Mouse (Mus musculus) left cerebral cortex, postnatal 4 days (tissue): ENCODE measurements around the gene 1700025G04Rik. TPM values are rescaled to one million over a fixed set of nuclear protein-coding genes. Genes with fewer than 3 reads are reported as not detected.
"Not testable (repeated sequence)": the region's sequence is repeated elsewhere in the genome, so short reads cannot be mapped to it uniquely, and the experiment has no call there.

Experiments
- DNase-seq: peaks from one replicate; pipeline ENCODE4 v3.0.0-alpha.2; 2022
- intact Hi-C: fragments of 180-260 bp; cut with DNase I; formaldehyde crosslinking; loops from one replicate; pipeline ENCODE4 v1.15.1; 2025
- total RNA-seq, 2 experiments: library from RNA; stranded (reverse); gene quantifications; 2 replicates each; pipeline ENCODE4 v1.2.3; 2021

Gene 1700025G04Rik
- total RNA-seq, 2 experiments from 2014 or later: 51.3 to 51.4 TPM

GRCm38 (mm10) chr1:151864326-151864725 is 225.6 kb downstream of the 1700025G04Rik start:
- intact Hi-C loops: no loop called here
- no peak for DNase-seq

GRCm38 (mm10) chr1:151863797-151864147 is 226.2 kb downstream of the 1700025G04Rik start:
- peak; percentile 52 for DNase-seq
- intact Hi-C loops: no loop called here

- intact Hi-C loops: no loop called here
- DNase-seq: no peak
Measured at GRCm38 (mm10) chr1:151863135-151863796, 226.7 kb downstream of the 1700025G04Rik start.

GRCm38 (mm10) chr1:151862109-151862508 is 227.8 kb downstream of the 1700025G04Rik start:
- intact Hi-C loops: no loop called here

GRCm38 (mm10) chr1:151861334-151861995 is 228.5 kb downstream of the 1700025G04Rik start:
- intact Hi-C loops: no loop called here

More at GRCm38 (mm10) chr1:151862109-151862508, 227.8 kb downstream of the 1700025G04Rik start:
- DNase-seq: no peak

GRCm38 (mm10) chr1:151858474-151858873 is 231.5 kb downstream of the 1700025G04Rik start:
- intact Hi-C loops: no loop called here
- no peak for DNase-seq

More at GRCm38 (mm10) chr1:151861334-151861995, 228.5 kb downstream of the 1700025G04Rik start:
- DNase-seq: no peak

- intact Hi-C loops: no loop called here
Measured at GRCm38 (mm10) chr1:151855561-151855960, 234.4 kb downstream of the 1700025G04Rik start.

GRCm38 (mm10) chr1:151851976-151852375 is 237.9 kb downstream of the 1700025G04Rik start:
- no peak for DNase-seq
- intact Hi-C loops: loop anchor here (5.0 kb wide), 1 partner anchor 235 kb away; no protein-coding TSS in a partner anchor

More at GRCm38 (mm10) chr1:151855561-151855960, 234.4 kb downstream of the 1700025G04Rik start:
- no peak for DNase-seq

GRCm38 (mm10) chr1:151851051-151851848 is 238.7 kb downstream of the 1700025G04Rik start:
- no peak for DNase-seq

GRCm38 (mm10) chr1:151849993-151850608 is 239.8 kb downstream of the 1700025G04Rik start:
- intact Hi-C loops: loop anchor here (5.0 kb wide), 1 partner anchor 237 kb away; no protein-coding TSS in a partner anchor

More at GRCm38 (mm10) chr1:151851051-151851848, 238.7 kb downstream of the 1700025G04Rik start:
- intact Hi-C loops: loop anchor here (5.0 kb wide), 1 partner anchor 236 kb away; no protein-coding TSS in a partner anchor

GRCm38 (mm10) chr1:151848286-151848685 is 241.6 kb downstream of the 1700025G04Rik start:
- intact Hi-C loops: no loop called here
- no peak for DNase-seq

More at GRCm38 (mm10) chr1:151849993-151850608, 239.8 kb downstream of the 1700025G04Rik start:
- DNase-seq: no peak

GRCm38 (mm10) chr1:151845926-151846782 is 243.8 kb downstream of the 1700025G04Rik start:
- intact Hi-C loops: no loop called here
- DNase-seq: no peak

- no peak for DNase-seq
- intact Hi-C loops: no loop called here
Measured at GRCm38 (mm10) chr1:151845252-151845832, 244.6 kb downstream of the 1700025G04Rik start.

GRCm38 (mm10) chr1:151840345-151840744 is 249.6 kb downstream of the 1700025G04Rik start:
- DNase-seq, intact Hi-C loops: not testable (repeated sequence)

- DNase-seq: no peak
- intact Hi-C loops: no loop called here
Measured at GRCm38 (mm10) chr1:151835261-151835660, 254.7 kb downstream of the 1700025G04Rik start.

- intact Hi-C loops: no loop called here
Measured at GRCm38 (mm10) chr1:151831791-151832190, 258.1 kb downstream of the 1700025G04Rik start.

GRCm38 (mm10) chr1:151825065-151825464 is 264.9 kb downstream of the 1700025G04Rik start:
- intact Hi-C loops: loop anchor here (5.0 kb wide), 1 partner anchor 927 kb away; the partner anchor contains the start of gene Apobec4
- no peak for DNase-seq

More at GRCm38 (mm10) chr1:151831791-151832190, 258.1 kb downstream of the 1700025G04Rik start:
- DNase-seq: no peak

GRCm38 (mm10) chr1:151820457-151820856 is 269.5 kb downstream of the 1700025G04Rik start:
- DNase-seq: peak; percentile 70
- intact Hi-C loops: loop anchor here (2.0 kb wide), 1 partner anchor 548 kb away; no protein-coding TSS in a partner anchor

GRCm38 (mm10) chr1:151819190-151819589 is 270.7 kb downstream of the 1700025G04Rik start:
- intact Hi-C loops: no loop called here
- no peak for DNase-seq
